7 mouse cellular contexts compared by ENCODE assay signal in genomic region chr7:28919815-28920214, GRCm38 (mm10). TPM values are rescaled to one million over a fixed set of nuclear protein-coding genes. Genes with fewer than 3 reads are reported as not detected.
DNase-seq lines count a peak whose midpoint lies in the region; ATAC-seq and TF ChIP-seq lines count a peak whose summit lies in the region.

No protein-coding gene starts in this region.

- H3K4me3 ChIP-seq in embryonic facial prominence, embryonic 14.5 days (ENCODE audit: low read depth, low read length) = no peak overlapping the region
- H3K4me3 ChIP-seq in heart, embryonic 14.5 days (ENCODE audit: control insufficient read depth in 1 of 2, insufficient read depth in 1 of 2, low read depth in 1 of 2, low read length in 2 of 2) = no peak overlapping the region
- H3K4me3 ChIP-seq in kidney, postnatal 0 days (replicated peaks; ENCODE audit: low read depth, low read length) = no peak overlapping the region

- DNase-seq in MN1 (ENCODE audit: low spot score) = peak; percentile 63
- DNase-seq in adrenal gland, postnatal 10 days = peak; percentile 85
- peak; percentile 96 for DNase-seq in embryonic facial prominence, embryonic 14.5 days (ENCODE audit: low spot score)
- DNase-seq in kidney, postnatal 0 days (ENCODE audit: low spot score) = peak; percentile 76
- peak; percentile 85 for DNase-seq in lung, postnatal 25 days (ENCODE audit: low spot score)
- DNase-seq in testis, postnatal 14 days (ENCODE audit: low spot score) = peak; percentile 65

- no peaks in the 10 kb centered on the region for H3K27me3 ChIP-seq in embryonic facial prominence, embryonic 14.5 days (replicated peaks; ENCODE audit: control insufficient read depth, insufficient read depth, low read length)
- no peaks in the 10 kb centered on the region for H3K27me3 ChIP-seq in heart, embryonic 14.5 days (ENCODE audit: control insufficient read depth, insufficient read depth, low read length)
- no peaks in the 10 kb centered on the region for H3K27me3 ChIP-seq in kidney, postnatal 0 days (ENCODE audit: insufficient read depth, low read length)

- WGBS in embryonic facial prominence, embryonic 14.5 days = 23% methylated on average over 6 of the region's 6 CpGs
- WGBS in heart, embryonic 14.5 days = 5% methylated on average over 6 of the region's 6 CpGs
- WGBS in kidney, postnatal 0 days = 32% methylated on average over 6 of the region's 6 CpGs

- no peak overlapping the region for H3K9ac ChIP-seq in embryonic facial prominence, embryonic 14.5 days (ENCODE audit: low read depth, low read length)
- H3K9ac ChIP-seq in heart, embryonic 14.5 days (ENCODE audit: low read length) = peak overlapping the region; percentile 22
- no peak overlapping the region for H3K9ac ChIP-seq in kidney, postnatal 0 days (ENCODE audit: low read depth, low read length)

- H3K4me1 ChIP-seq in embryonic facial prominence, embryonic 14.5 days (ENCODE audit: control insufficient read depth, insufficient read depth, low read length) = peaks cover 57% of the 10 kb centered on the region
- peaks cover 63 to 74% of the 10 kb centered on the region in 2 experiments for H3K4me1 ChIP-seq in heart, embryonic 14.5 days (ENCODE audit: control insufficient read depth in 2 of 2, insufficient read depth in 2 of 2, low read length in 2 of 2)
- H3K4me1 ChIP-seq in kidney, postnatal 0 days (replicated peaks; ENCODE audit: insufficient read depth, low read length) = peaks cover 50% of the 10 kb centered on the region

- peak overlapping the region; percentile 81 for H3K27ac ChIP-seq in embryonic facial prominence, embryonic 14.5 days (replicated peaks; ENCODE audit: low read depth, low read length)
- peak overlapping the region; percentile 95 to 99 for H3K27ac ChIP-seq in heart, embryonic 14.5 days (replicated peaks in 1 of 2; ENCODE audit: control insufficient read depth in 1 of 2, insufficient read depth in 1 of 2, low read depth in 2 of 2, low read length in 2 of 2)
- peak overlapping the region; percentile 33 for H3K27ac ChIP-seq in kidney, postnatal 0 days

- no peaks in the 10 kb centered on the region for H3K9me3 ChIP-seq in embryonic facial prominence, embryonic 14.5 days (ENCODE audit: control insufficient read depth, low read length)
- no peaks in the 10 kb centered on the region for H3K9me3 ChIP-seq in heart, embryonic 14.5 days (ENCODE audit: control insufficient read depth, low read length)
- H3K9me3 ChIP-seq in kidney, postnatal 0 days (replicated peaks; ENCODE audit: low read length) = no peaks in the 10 kb centered on the region

- H3K4me2 ChIP-seq in embryonic facial prominence, embryonic 14.5 days (ENCODE audit: low read depth, low read length) = peak overlapping the region; percentile 27; the same call in 1 of the 2 replicates
- H3K4me2 ChIP-seq in heart, embryonic 14.5 days (ENCODE audit: low read length) = peak overlapping the region; percentile 40
- H3K4me2 ChIP-seq in kidney, postnatal 0 days (ENCODE audit: low read length) = no peak overlapping the region

- peak; percentile 23; the same call in 1 of the 2 replicates for TF ChIP-seq CTCF in kidney, postnatal 0 days (IDR thresholded peaks at IDR 0.05; ENCODE audit: low read depth)

- ATAC-seq in embryonic facial prominence, embryonic 14.5 days (ENCODE audit: low read depth) = peak; percentile 83
- ATAC-seq in heart, embryonic 14.5 days (ENCODE audit: insufficient number of reproducible peaks, insufficient read depth, low FRiP score, low read depth) = peak; percentile 79
- peak; percentile 41 for ATAC-seq in kidney, postnatal 0 days (replicated peaks; ENCODE audit: low FRiP score, low read depth)

- H3K36me3 ChIP-seq in embryonic facial prominence, embryonic 14.5 days (ENCODE audit: control insufficient read depth, insufficient read depth, low read length) = peaks cover 46% of the 10 kb centered on the region
- H3K36me3 ChIP-seq in heart, embryonic 14.5 days (ENCODE audit: control insufficient read depth, insufficient read depth, low read length) = peaks cover 50% of the 10 kb centered on the region
- peaks cover 31% of the 10 kb centered on the region for H3K36me3 ChIP-seq in kidney, postnatal 0 days (ENCODE audit: insufficient read depth, low read length)

RNA-seq across cellular contexts. Expression of gene Capn12, which starts 38.6 kb away (rescaled TPM):
- under 1 TPM; 0.15 to 0.67 TPM for total RNA-seq in adrenal gland, postnatal 10 days (2021)
- 0.58 and 0.72 TPM in 2 replicates for polyA plus RNA-seq in embryonic facial prominence, embryonic 14.5 days (2014; fragmentation: Nextera tagmentation; extraction: Ambion mirVana)
- 0.27 and 0.46 TPM in 2 replicates for polyA plus RNA-seq in heart, embryonic 14.5 days (2014; fragmentation: Nextera tagmentation; extraction: Ambion mirVana)
- 0.34 and 0.47 TPM in 2 replicates for polyA plus RNA-seq in kidney, postnatal 0 days (2015; fragmentation: Nextera tagmentation; extraction: Ambion mirVana)

RNA-seq across cellular contexts. Expression of gene Actn4, which starts 42.3 kb away (rescaled TPM):
- total RNA-seq in adrenal gland, postnatal 10 days (2021) = 100 to 1,000 TPM; 236 to 261 TPM
- 256 and 280 TPM in 2 replicates for polyA plus RNA-seq in embryonic facial prominence, embryonic 14.5 days (2014; fragmentation: Nextera tagmentation; extraction: Ambion mirVana)
- 221 and 228 TPM in 2 replicates for polyA plus RNA-seq in heart, embryonic 14.5 days (2014; fragmentation: Nextera tagmentation; extraction: Ambion mirVana)
- 255 and 280 TPM in 2 replicates for polyA plus RNA-seq in kidney, postnatal 0 days (2015; fragmentation: Nextera tagmentation; extraction: Ambion mirVana)

RNA-seq across cellular contexts. Expression of gene Lgals7, which starts 56.2 kb away (rescaled TPM):
- 1 to 10 TPM; 1.2 to 2.1 TPM for total RNA-seq in adrenal gland, postnatal 10 days (2021)
- polyA plus RNA-seq in embryonic facial prominence, embryonic 14.5 days (2014; fragmentation: Nextera tagmentation; extraction: Ambion mirVana) = 27.3 and 53.0 TPM in 2 replicates
- 1.3 and 2.6 TPM in 2 replicates for polyA plus RNA-seq in heart, embryonic 14.5 days (2014; fragmentation: Nextera tagmentation; extraction: Ambion mirVana)
- 1.3 and 1.7 TPM in 2 replicates for polyA plus RNA-seq in kidney, postnatal 0 days (2015; fragmentation: Nextera tagmentation; extraction: Ambion mirVana)

Comparison
In these comparisons a context has a peak if more than half of its experiments do, and no peak if none do; other contexts are left out.
1. H3K27ac ChIP-seq: peak in every context shown above with its lines; median percentile 97 in heart, embryonic 14.5 days; 81 in embryonic facial prominence, embryonic 14.5 days; 33 in kidney, postnatal 0 days.